Mouse (Mus musculus) hindbrain, embryonic 11.5 days (tissue): ENCODE data around the gene Gpx4. TPM values are rescaled to one million over a fixed set of nuclear protein-coding genes. Genes with fewer than 3 reads are reported as not detected.

Source experiments
- ATAC-seq: fragments of 200-750 bp; cut with Nextera tagmentation; 2 replicates; pipeline ENCODE4 v1.8.0; 2017; ENCODE audit warnings: mild to moderate bottlenecking, moderate TSS enrichment, moderate library complexity; ENCODE audit not compliant: low FRiP score
- DNase-seq: peaks from one replicate; pipeline ENCODE4 v3.0.0-alpha.2; 2015; ENCODE audit warnings: low spot score
- H3K27ac ChIP-seq: fragments of 300-500 bp; sonication (generic); 2 replicates; pipeline ENCODE4 v1.5.1; 2014; ENCODE audit warnings: mild to moderate bottlenecking, low read depth, low read length
- H3K27me3 ChIP-seq: fragments of 300-500 bp; sonication (generic); 2 replicates; pipeline ENCODE4 v1.6.1; 2014; ENCODE audit warnings: mild to moderate bottlenecking, low read length, moderate library complexity, mixed read lengths; ENCODE audit not compliant: control insufficient read depth, insufficient read depth
- H3K36me3 ChIP-seq: fragments of 300-500 bp; sonication (generic); 2 replicates; pipeline ENCODE4 v1.6.1; 2014; ENCODE audit warnings: mild to moderate bottlenecking, low read length, moderate library complexity, mixed read lengths; ENCODE audit not compliant: control insufficient read depth, insufficient read depth
- H3K4me1 ChIP-seq: fragments of 300-500 bp; sonication (generic); replicated peaks from 2 replicates; pipeline ENCODE4 v1.6.1; 2014; ENCODE audit warnings: low read length, mixed read lengths; ENCODE audit not compliant: control insufficient read depth, insufficient read depth
- H3K4me2 ChIP-seq: fragments of 300-500 bp; sonication (generic); replicated peaks from 2 replicates; pipeline ENCODE4 v1.6.1; 2014; ENCODE audit warnings: mild to moderate bottlenecking, low read depth, low read length
- H3K4me3 ChIP-seq: fragments of 300-500 bp; sonication (generic); 2 replicates; pipeline ENCODE4 v1.5.1; 2014; ENCODE audit warnings: low read depth, low read length
- H3K9ac ChIP-seq: fragments of 300-500 bp; sonication (generic); 2 replicates; pipeline ENCODE4 v1.6.1; 2014; ENCODE audit warnings: low read depth, low read length
- H3K9me3 ChIP-seq: fragments of 300-500 bp; sonication (generic); 2 replicates; pipeline ENCODE4 v1.6.1; 2016; ENCODE audit warnings: low read length; ENCODE audit not compliant: control insufficient read depth
- WGBS: fragments of 180-500 bp; shearing (Covaris S2); extraction: QIAGEN DNeasy Blood & Tissue Kit; methylation state at CpG from one replicate; pipeline ENCODE4 v1.1.7; 2014; 5-methylcytosine and 5-hydroxymethylcytosine counted together
- polyA plus RNA-seq: library from polyadenylated mRNA; unstranded; fragments of >200 nt; fragmentation: Nextera tagmentation; extraction: Ambion mirVana; gene quantifications from 2 replicates; pipeline ENCODE4 v1.2.1, GENCODE M21; 2014

Gene Gpx4
- polyA plus RNA-seq, 1 experiment from 2014 or later = 543 TPM

GRCm38 (mm10) chr10:80055891-80056290, 8.9 kb downstream of the Gpx4 start:
- Histone ChIP-seq H3K9me3 (no peaks in the 10 kb centered on the region), H3K9ac (no peak overlapping the region), H3K27ac (no peak overlapping the region), H3K36me3 (peaks cover 3% of the 10 kb centered on the region; the same call in 1 of the 2 replicates), H3K4me2 (no peak overlapping the region), H3K4me3 (no peak overlapping the region), H3K27me3 (no peaks in the 10 kb centered on the region), H3K4me1 (peaks cover 3% of the 10 kb centered on the region)
- 90% methylated on average over 9 of the region's 10 CpGs for WGBS
- no peak for DNase-seq
- ATAC-seq = no peak

DNA sequence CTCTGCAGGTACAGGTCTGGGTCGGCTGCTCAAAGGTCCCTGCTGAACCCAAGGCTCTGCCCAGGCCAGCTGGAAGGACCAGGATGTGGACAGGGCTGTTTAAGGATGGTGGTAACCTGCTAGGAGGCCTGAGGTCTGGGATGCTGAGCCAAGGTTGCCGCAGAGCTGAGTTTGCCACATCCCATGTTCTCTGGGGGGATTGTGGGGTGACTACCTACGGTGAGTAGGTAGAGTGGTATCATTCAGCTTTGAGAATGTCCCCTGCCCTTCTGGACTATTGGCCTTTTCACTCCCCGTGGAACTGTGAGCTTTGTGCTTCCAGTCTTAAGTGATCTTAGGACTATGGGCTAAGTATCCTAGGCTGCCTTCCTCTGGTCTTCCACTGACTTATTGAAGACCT, 9.5 kb downstream of the Gpx4 start:
- peaks cover 3% of the 10 kb centered on the region; the same call in 1 of the 2 replicates for H3K36me3 ChIP-seq
- DNase-seq = no peak
- H3K4me3 ChIP-seq = no peak overlapping the region
- H3K27me3 ChIP-seq = no peaks in the 10 kb centered on the region
- no peaks in the 10 kb centered on the region for H3K9me3 ChIP-seq
- H3K4me1 ChIP-seq = peaks cover 3% of the 10 kb centered on the region
- no peak overlapping the region for H3K9ac ChIP-seq
- no peak for ATAC-seq
- H3K4me2 ChIP-seq = no peak overlapping the region
- no peak overlapping the region for H3K27ac ChIP-seq
- 96% methylated on average over 4 of the region's 4 CpGs for WGBS

- H3K36me3 ChIP-seq = peaks cover 3% of the 10 kb centered on the region; the same call in 1 of the 2 replicates
- DNase-seq = no peak
These were observed 10.2 kb downstream of the Gpx4 start for GRCm38 (mm10) chr10:80056976-80057682.

GRCm38 (mm10) chr10:80057683-80058326, 10.8 kb downstream of the Gpx4 start:
- H3K27ac ChIP-seq = no peak overlapping the region
- DNase-seq = no peak
- peaks cover 3% of the 10 kb centered on the region for H3K4me1 ChIP-seq
- H3K4me3 ChIP-seq = no peak overlapping the region
- WGBS = 86% methylated on average over 30 of the region's 30 CpGs
- H3K36me3 ChIP-seq = peaks cover 3% of the 10 kb centered on the region; the same call in 1 of the 2 replicates
- no peak for ATAC-seq
- H3K9ac ChIP-seq = no peak overlapping the region
- H3K27me3 ChIP-seq = no peaks in the 10 kb centered on the region
- H3K4me2 ChIP-seq = no peak overlapping the region
- no peaks in the 10 kb centered on the region for H3K9me3 ChIP-seq

More at GRCm38 (mm10) chr10:80056976-80057682, 10.2 kb downstream of the Gpx4 start:
- ATAC-seq = no peak
- Histone ChIP-seq H3K27me3 (no peaks in the 10 kb centered on the region), H3K4me3 (no peak overlapping the region), H3K27ac (no peak overlapping the region), H3K9ac (no peak overlapping the region), H3K9me3 (no peaks in the 10 kb centered on the region), H3K4me1 (peaks cover 3% of the 10 kb centered on the region), H3K4me2 (no peak overlapping the region)
- 91% methylated on average over 27 of the region's 27 CpGs for WGBS

GRCm38 (mm10) chr10:80063104-80063503, 16.1 kb downstream of the Gpx4 start:
- no peak overlapping the region; the same call in 1 of the 2 replicates for H3K9ac ChIP-seq
- H3K4me3 ChIP-seq = no peak overlapping the region
- ATAC-seq = no peak
- H3K4me2 ChIP-seq = no peak overlapping the region
- H3K4me1 ChIP-seq = no peaks in the 10 kb centered on the region
- H3K9me3 ChIP-seq = no peaks in the 10 kb centered on the region
- no peaks in the 10 kb centered on the region for H3K36me3 ChIP-seq
- WGBS = 94% methylated on average over 5 of the region's 5 CpGs
- no peak for DNase-seq
- H3K27ac ChIP-seq = no peak overlapping the region
- H3K27me3 ChIP-seq = no peaks in the 10 kb centered on the region

GRCm38 (mm10) chr10:80063877-80064650, 17.1 kb downstream of the Gpx4 start:
- Histone ChIP-seq H3K9me3 (no peaks in the 10 kb centered on the region), H3K9ac (no peak overlapping the region), H3K36me3 (no peaks in the 10 kb centered on the region), H3K27me3 (no peaks in the 10 kb centered on the region), H3K4me2 (no peak overlapping the region), H3K27ac (no peak overlapping the region), H3K4me3 (no peak overlapping the region), H3K4me1 (no peaks in the 10 kb centered on the region)
- DNase-seq (no peak), ATAC-seq (no peak)
- 75% methylated on average over 23 of the region's 23 CpGs for WGBS

GRCm38 (mm10) chr10:80069251-80069650, 22.3 kb downstream of the Gpx4 start:
- Histone ChIP-seq H3K4me2 (no peak overlapping the region), H3K4me3 (no peak overlapping the region), H3K27me3 (no peaks in the 10 kb centered on the region), H3K27ac (no peak overlapping the region), H3K9ac (no peak overlapping the region), H3K9me3 (no peaks in the 10 kb centered on the region), H3K36me3 (no peaks in the 10 kb centered on the region), H3K4me1 (no peaks in the 10 kb centered on the region)
- DNase-seq (no peak), ATAC-seq (no peak)
- 87% methylated on average over 6 of the region's 7 CpGs for WGBS

GRCm38 (mm10) chr10:80069948-80070450, 23.0 kb downstream of the Gpx4 start:
- WGBS = 97% methylated on average over 4 of the region's 4 CpGs
- ATAC-seq = no peak
- no peak overlapping the region for H3K27ac ChIP-seq
- no peak overlapping the region for H3K4me2 ChIP-seq
- H3K4me3 ChIP-seq = no peak overlapping the region
- no peak overlapping the region for H3K9ac ChIP-seq
- H3K4me1 ChIP-seq = no peaks in the 10 kb centered on the region
- DNase-seq = no peak
- H3K27me3 ChIP-seq = no peaks in the 10 kb centered on the region
- no peaks in the 10 kb centered on the region for H3K9me3 ChIP-seq
- no peaks in the 10 kb centered on the region for H3K36me3 ChIP-seq
